Mouse (Mus musculus) cerebellum, adult 8-10 months (tissue): Measurements from ENCODE around the gene Nup35.

ENCODE experiments used
- DNase-seq: peaks from one replicate; pipeline ENCODE4 v3.0.0; 2022

Gene Nup35

GRCm38 (mm10) chr2:80638364-80639241, 21.6 kb downstream of the Nup35 start:
- peak; percentile 93 for DNase-seq

- DNase-seq: no peak
These were observed 22.4 kb downstream of the Nup35 start for GRCm38 (mm10) chr2:80639398-80639797.

GRCm38 (mm10) chr2:80639864-80640263, 22.8 kb downstream of the Nup35 start:
- no peak for DNase-seq

GRCm38 (mm10) chr2:80661414-80661813, 44.4 kb downstream of the Nup35 start:
- DNase-seq: no peak

GRCm38 (mm10) chr2:80662682-80663081, 45.6 kb downstream of the Nup35 start:
- no peak for DNase-seq

- peak; percentile 9 for DNase-seq
These were observed 50.4 kb downstream of the Nup35 start for GRCm38 (mm10) chr2:80667396-80667964.

GRCm38 (mm10) chr2:80669868-80670666, 53.0 kb downstream of the Nup35 start:
- DNase-seq: no peak

- no peak for DNase-seq
These were observed 61.8 kb downstream of the Nup35 start for GRCm38 (mm10) chr2:80678803-80679202.

- no peak for DNase-seq
These were observed 66.7 kb downstream of the Nup35 start for GRCm38 (mm10) chr2:80683727-80684239.

- DNase-seq: no peak
These were observed 67.5 kb downstream of the Nup35 start for GRCm38 (mm10) chr2:80684396-80685071.

GRCm38 (mm10) chr2:80688261-80688660, 71.2 kb downstream of the Nup35 start:
- no peak for DNase-seq

GRCm38 (mm10) chr2:80707429-80707828, 90.4 kb downstream of the Nup35 start:
- no peak for DNase-seq
